Mouse (Mus musculus): ENCODE data around the gene Adgrf4. TPM values are rescaled to one million over a fixed set of nuclear protein-coding genes. Genes with fewer than 3 reads are reported as not detected.

Adgrf4 gene
- total RNA-seq (2021): under 1 TPM; 0.07 to 0.08 TPM
- polyA plus RNA-seq (2012; rRNA removed): 0.25 and 0.50 TPM in 2 replicates
- long read RNA-seq: 0 reads

DNA sequence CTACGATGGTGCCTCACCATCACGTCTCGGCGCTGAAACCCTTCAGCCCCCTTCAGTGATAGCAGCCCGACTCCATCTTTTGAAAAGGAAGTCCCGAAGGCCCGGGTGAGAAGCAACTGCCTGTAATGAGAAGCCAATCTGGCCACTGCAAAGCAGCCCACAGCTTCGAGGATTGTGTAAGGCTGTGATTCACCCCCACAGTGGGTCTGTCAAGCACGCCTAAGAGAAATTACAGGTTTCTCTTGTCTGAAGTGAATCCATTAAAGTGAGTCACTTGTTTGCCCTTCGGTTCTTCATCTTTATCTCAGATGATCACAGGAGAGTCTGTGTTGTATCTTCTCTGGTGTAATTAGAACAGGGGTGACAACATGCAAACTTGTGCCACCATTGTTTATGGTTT is at the start of gene Adgrf4:
Adgrf4 (minus strand) TSS at position 149 of the 400 bp plus-strand sequence.
- no peak within 1 kb of the TSS for H3K27ac ChIP-seq
- TF ChIP-seq EP300 (IDR thresholded peaks at IDR 0.05; ENCODE audit: insufficient read depth, low read depth, low read length) (no peak), POLR2A (IDR thresholded peaks at IDR 0.05; ENCODE audit: insufficient read depth, low read depth, low read length) (no peak), CTCF (IDR thresholded peaks at IDR 0.05) (no peak)
- H3K9ac ChIP-seq (ENCODE audit: low read depth, low read length): no peak within 1 kb of the TSS
- no peaks in the 10 kb centered on the region for H3K4me1 ChIP-seq (ENCODE audit: control insufficient read depth, insufficient read depth, low read length)
- H3K4me3 ChIP-seq: no peak within 1 kb of the TSS
- no peaks in the 10 kb centered on the region for H3K79me2 ChIP-seq (replicated peaks; ENCODE audit: control insufficient read depth, insufficient read depth, low read length)
- DNase-seq: no peak
- no peaks in the 10 kb centered on the region for H3K27me3 ChIP-seq (ENCODE audit: control insufficient read depth, insufficient read depth, low read length)
- H3K36me3 ChIP-seq (ENCODE audit: control insufficient read depth, insufficient read depth, low read length): no peaks in the 10 kb centered on the region
- intact Hi-C loops (cut with DNase I): no loop called here
- 69% methylated on average over 10 of the region's 10 CpGs for WGBS

DNA sequence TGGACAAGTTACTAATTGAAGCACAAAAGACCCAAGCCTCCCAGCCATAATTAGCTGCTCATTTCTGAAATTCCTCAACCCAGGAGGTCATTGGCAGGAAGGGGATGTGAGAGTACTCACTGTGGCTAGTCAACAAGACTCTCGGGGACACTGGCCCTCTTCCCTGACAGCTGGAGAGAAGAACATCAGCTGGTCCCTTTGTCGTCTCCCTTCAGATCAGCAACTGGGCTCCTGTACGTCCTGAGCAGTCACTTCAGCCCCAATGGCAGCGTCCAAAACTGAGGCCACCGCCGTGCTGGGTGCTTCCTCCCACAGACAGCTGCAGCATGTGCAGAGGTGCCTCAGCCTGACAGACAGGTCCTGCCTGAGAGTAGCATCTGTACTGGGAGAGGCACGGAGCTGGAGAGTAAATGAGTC is 49.7 kb upstream of the Adgrf4 start, which contains the start of gene Adgrf2:
Adgrf2 (minus strand) TSS at position 379 of the 417 bp plus-strand sequence.
- H3K9ac ChIP-seq (ENCODE audit: low read depth, low read length): no peak within 1 kb of the TSS
- intact Hi-C loops (cut with DNase I): no loop called here
- peaks cover 2% of the 10 kb centered on the region; the same call in 1 of the 2 replicates for H3K4me1 ChIP-seq (ENCODE audit: control insufficient read depth, insufficient read depth, low read length)
- H3K36me3 ChIP-seq (ENCODE audit: control insufficient read depth, insufficient read depth, low read length): no peaks in the 10 kb centered on the region; the same call in 1 of the 2 replicates
- H3K27me3 ChIP-seq (ENCODE audit: control insufficient read depth, insufficient read depth, low read length): no peaks in the 10 kb centered on the region
- peak; percentile 38 to 56 for DNase-seq
- TF ChIP-seq CTCF (IDR thresholded peaks at IDR 0.05) (no peak), POLR2A (IDR thresholded peaks at IDR 0.05; ENCODE audit: insufficient read depth, low read depth, low read length) (no peak), EP300 (IDR thresholded peaks at IDR 0.05; ENCODE audit: insufficient read depth, low read depth, low read length) (no peak)
- H3K79me2 ChIP-seq (replicated peaks; ENCODE audit: control insufficient read depth, insufficient read depth, low read length): no peaks in the 10 kb centered on the region
- WGBS: 30% methylated on average over 7 of the region's 7 CpGs
- H3K27ac ChIP-seq: no peak within 1 kb of the TSS
- no peak within 1 kb of the TSS for H3K4me3 ChIP-seq

DNA sequence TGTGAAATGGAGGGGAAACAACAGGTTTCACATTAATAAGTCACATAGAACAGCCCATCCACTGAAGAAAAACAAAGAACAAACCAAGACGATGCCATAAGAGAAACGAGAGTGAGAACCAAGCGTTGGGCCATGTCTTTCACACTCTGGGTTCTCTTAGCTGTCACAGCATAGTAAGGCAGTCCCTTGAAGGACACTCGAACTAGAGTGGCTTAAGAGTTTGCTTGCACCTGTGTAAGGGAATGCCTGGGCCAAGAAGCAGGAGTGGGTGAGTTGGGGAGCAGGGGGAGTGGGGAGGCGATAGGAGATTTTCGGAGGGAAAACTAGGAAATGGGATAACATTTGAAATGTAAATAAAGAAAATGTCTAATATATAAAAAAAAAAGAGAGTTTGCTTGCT is 46.7 kb upstream of the Adgrf4 start:
- WGBS: 82% methylated on average over 6 of the region's 6 CpGs
- TF ChIP-seq EP300 (IDR thresholded peaks at IDR 0.05; ENCODE audit: insufficient read depth, low read depth, low read length) (no peak), POLR2A (IDR thresholded peaks at IDR 0.05; ENCODE audit: insufficient read depth, low read depth, low read length) (no peak)
- no peak for DNase-seq

DNA sequence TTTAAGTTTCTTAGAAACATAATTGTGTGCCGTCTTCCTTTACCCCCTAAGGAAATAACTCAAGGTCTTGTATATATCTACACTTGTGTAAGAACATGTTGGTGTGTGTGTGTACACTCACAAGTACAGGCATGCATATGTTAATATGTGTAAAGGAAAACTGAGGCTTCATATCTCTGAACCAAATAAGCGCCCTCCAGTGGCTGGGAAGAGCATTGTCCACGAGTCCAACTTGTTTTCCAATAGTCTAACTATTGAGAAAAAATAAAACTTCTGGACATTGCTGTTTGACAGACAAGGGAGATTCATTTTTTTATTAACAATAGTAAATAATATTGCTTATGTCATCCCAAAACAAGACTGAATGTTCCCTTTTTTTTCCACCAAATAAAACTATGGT is 25.1 kb upstream of the Adgrf4 start:
- intact Hi-C loops (cut with DNase I): no loop called here
- Histone ChIP-seq H3K27me3 (ENCODE audit: control insufficient read depth, insufficient read depth, low read length) (no peaks in the 10 kb centered on the region), H3K79me2 (replicated peaks; ENCODE audit: control insufficient read depth, insufficient read depth, low read length) (no peaks in the 10 kb centered on the region), H3K4me3 (no peak overlapping the region), H3K9ac (ENCODE audit: low read depth, low read length) (no peak overlapping the region), H3K27ac (no peak overlapping the region), H3K36me3 (ENCODE audit: control insufficient read depth, insufficient read depth, low read length) (no peaks in the 10 kb centered on the region), H3K4me1 (ENCODE audit: control insufficient read depth, insufficient read depth, low read length) (no peaks in the 10 kb centered on the region)
- 60% methylated on average over 3 of the region's 3 CpGs for WGBS
- TF ChIP-seq EP300 (IDR thresholded peaks at IDR 0.05; ENCODE audit: insufficient read depth, low read depth, low read length) (no peak), CTCF (IDR thresholded peaks at IDR 0.05) (peak; percentile 62)
- DNase-seq: no peak

More for the DNA sequence above, 46.7 kb upstream of the Adgrf4 start:
- H3K36me3 ChIP-seq (ENCODE audit: control insufficient read depth, insufficient read depth, low read length): no peaks in the 10 kb centered on the region; the same call in 1 of the 2 replicates
- no peak overlapping the region for H3K9ac ChIP-seq (ENCODE audit: low read depth, low read length)
- no peak overlapping the region for H3K4me3 ChIP-seq
- H3K79me2 ChIP-seq (replicated peaks; ENCODE audit: control insufficient read depth, insufficient read depth, low read length): no peaks in the 10 kb centered on the region
- peaks cover 2% of the 10 kb centered on the region; the same call in 1 of the 2 replicates for H3K4me1 ChIP-seq (ENCODE audit: control insufficient read depth, insufficient read depth, low read length)
- intact Hi-C loops (cut with DNase I): no loop called here
- H3K27me3 ChIP-seq (ENCODE audit: control insufficient read depth, insufficient read depth, low read length): no peaks in the 10 kb centered on the region
- H3K27ac ChIP-seq: no peak overlapping the region

DNA sequence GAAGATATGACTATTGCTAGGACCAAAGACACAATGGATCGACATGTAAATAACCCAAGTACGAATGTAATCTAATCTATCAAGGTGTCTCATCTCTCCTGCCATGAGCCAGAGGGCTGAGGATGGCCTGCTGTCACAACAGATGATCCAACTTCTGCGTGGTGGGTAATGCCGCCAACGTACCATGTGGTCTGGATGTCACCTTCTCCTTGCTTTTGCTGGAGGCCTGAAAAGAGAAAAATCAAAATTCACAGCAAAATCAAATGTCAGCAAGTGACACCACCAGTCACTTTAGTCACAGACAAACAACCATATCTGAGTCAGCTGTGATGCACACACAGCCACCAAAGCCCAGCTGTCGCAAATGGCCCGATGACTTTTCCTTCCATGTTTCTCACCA is 22.9 kb upstream of the Adgrf4 start:
- Histone ChIP-seq H3K4me3 (no peak overlapping the region), H3K36me3 (ENCODE audit: control insufficient read depth, insufficient read depth, low read length) (no peaks in the 10 kb centered on the region), H3K27me3 (ENCODE audit: control insufficient read depth, insufficient read depth, low read length) (no peaks in the 10 kb centered on the region), H3K4me1 (ENCODE audit: control insufficient read depth, insufficient read depth, low read length) (no peaks in the 10 kb centered on the region), H3K9ac (ENCODE audit: low read depth, low read length) (no peak overlapping the region), H3K27ac (no peak overlapping the region), H3K79me2 (replicated peaks; ENCODE audit: control insufficient read depth, insufficient read depth, low read length) (no peaks in the 10 kb centered on the region)
- intact Hi-C loops (cut with DNase I): no loop called here
- DNase-seq: no peak
- no peak for TF ChIP-seq EP300 (IDR thresholded peaks at IDR 0.05; ENCODE audit: insufficient read depth, low read depth, low read length)
- TF ChIP-seq CTCF (IDR thresholded peaks at IDR 0.05): no peak
- no peak for TF ChIP-seq POLR2A (IDR thresholded peaks at IDR 0.05; ENCODE audit: insufficient read depth, low read depth, low read length)
- 88% methylated on average over 7 of the region's 7 CpGs for WGBS

DNA sequence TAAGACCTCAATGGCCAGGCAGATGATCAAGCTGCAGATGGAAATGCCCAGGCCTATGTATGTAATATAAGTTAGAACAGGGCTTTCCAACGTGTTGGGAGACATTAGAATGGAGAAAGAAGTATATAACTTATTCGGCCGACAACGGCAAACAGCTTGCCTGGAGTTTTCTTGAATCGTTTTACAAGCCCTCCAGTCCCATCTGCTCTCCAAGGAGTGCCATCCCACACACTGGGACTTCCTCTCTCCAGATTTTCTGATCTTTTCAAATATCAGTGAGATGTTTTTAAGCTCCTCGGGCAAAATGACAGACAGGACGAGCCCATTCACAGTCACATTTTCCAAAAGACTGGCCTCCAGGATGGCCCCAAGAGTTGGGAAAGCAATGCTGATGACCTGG is 18.6 kb upstream of the Adgrf4 start:
- no peak overlapping the region for H3K27ac ChIP-seq
- intact Hi-C loops (cut with DNase I): no loop called here
- no peak overlapping the region for H3K9ac ChIP-seq (ENCODE audit: low read depth, low read length)
- no peaks in the 10 kb centered on the region for H3K4me1 ChIP-seq (ENCODE audit: control insufficient read depth, insufficient read depth, low read length)
- DNase-seq: no peak
- TF ChIP-seq POLR2A (IDR thresholded peaks at IDR 0.05; ENCODE audit: insufficient read depth, low read depth, low read length) (no peak), CTCF (IDR thresholded peaks at IDR 0.05) (no peak), EP300 (IDR thresholded peaks at IDR 0.05; ENCODE audit: insufficient read depth, low read depth, low read length) (no peak)
- WGBS: 86% methylated on average over 7 of the region's 7 CpGs
- H3K4me3 ChIP-seq: no peak overlapping the region
- no peaks in the 10 kb centered on the region for H3K79me2 ChIP-seq (replicated peaks; ENCODE audit: control insufficient read depth, insufficient read depth, low read length)
- no peaks in the 10 kb centered on the region for H3K27me3 ChIP-seq (ENCODE audit: control insufficient read depth, insufficient read depth, low read length)
- H3K36me3 ChIP-seq (ENCODE audit: control insufficient read depth, insufficient read depth, low read length): no peaks in the 10 kb centered on the region
